Mouse (Mus musculus) stomach, postnatal 0 days (tissue): ENCODE measurements at regions not wholly inside any gene's neighbourhood (a gene's known extent, or its start where the extent isn't known, plus 50 kb on each side); places are given as distances from the start of the nearest gene placed in this dataset.
A peak's percentile ranks its signal among the peaks of the same experiment; 100 is the strongest.

Source experiments
- ATAC-seq: fragments of 200-750 bp; cut with Nextera tagmentation; 2 replicates; pipeline ENCODE4 v1.8.0; 2017; ENCODE audit not compliant: low FRiP score, low TSS enrichment
- DNase-seq: peaks from one replicate; pipeline ENCODE4 v3.0.0-alpha.2; 2016; ENCODE audit warnings: low spot score
- H3K27ac ChIP-seq: fragments of 300-500 bp; sonication (generic); replicated peaks from 2 replicates; pipeline ENCODE4 v1.5.1; 2014; ENCODE audit warnings: mild to moderate bottlenecking, control low read depth
- H3K27me3 ChIP-seq: fragments of 300-500 bp; sonication (generic); 2 replicates; pipeline ENCODE4 v1.6.1; 2014; ENCODE audit warnings: low read length; ENCODE audit not compliant: control insufficient read depth, insufficient read depth
- H3K36me3 ChIP-seq: fragments of 300-500 bp; sonication (generic); 2 replicates; pipeline ENCODE4 v1.6.1; 2014; ENCODE audit warnings: low read length, mixed read lengths; ENCODE audit not compliant: control insufficient read depth, insufficient read depth
- H3K4me1 ChIP-seq: fragments of 300-500 bp; sonication (generic); replicated peaks from 2 replicates; pipeline ENCODE4 v1.6.1; 2014; ENCODE audit warnings: antibody characterized with exemption; ENCODE audit not compliant: control insufficient read depth, insufficient read depth
- H3K4me2 ChIP-seq: fragments of 300-500 bp; sonication (generic); replicated peaks from 2 replicates; pipeline ENCODE4 v1.6.1; 2014; ENCODE audit warnings: low read depth, mild to moderate bottlenecking, control low read depth, moderate library complexity
- H3K4me3 ChIP-seq: fragments of 300-500 bp; sonication (generic); 2 replicates; pipeline ENCODE4 v1.5.1; 2014; ENCODE audit warnings: low read depth, low read length, control low read depth
- H3K9ac ChIP-seq: fragments of 300-500 bp; sonication (generic); 2 replicates; pipeline ENCODE4 v1.6.1; 2014; ENCODE audit warnings: mild to moderate bottlenecking, low read length, control low read depth, mixed read lengths
- H3K9me3 ChIP-seq: fragments of 300-500 bp; sonication (generic); 2 replicates; pipeline ENCODE4 v1.6.1; 2016; ENCODE audit warnings: low read length; ENCODE audit not compliant: control insufficient read depth
- CTCF ChIP-seq: IDR thresholded peaks from 2 replicates; pipeline ENCODE4 v1.5.1; 2016; ENCODE audit warnings: antibody characterized with exemption, low read depth, mild to moderate bottlenecking, moderate library complexity
- EP300 ChIP-seq: optimal IDR thresholded peaks from 2 replicates; pipeline ENCODE3; 2016; ENCODE audit warnings: antibody characterized with exemption
- WGBS: fragments of 180-500 bp; shearing (Covaris S2); extraction: QIAGEN DNeasy Blood & Tissue Kit; methylation state at CpG from one replicate; pipeline ENCODE4 v1.1.7; 2014; 5-methylcytosine and 5-hydroxymethylcytosine counted together

GRCm38 (mm10) chr7:36473532-36473931 lies 224.4 kb upstream of the Tshz3 start:
- TF ChIP-seq EP300 (no peak), CTCF (peak; percentile 20; the same call in 1 of the 2 replicates)
- no peaks in the 10 kb centered on the region for H3K36me3 ChIP-seq
- no peak for DNase-seq
- 75% methylated on average over 2 of the region's 2 CpGs for WGBS
- no peak overlapping the region for H3K9ac ChIP-seq
- no peak for ATAC-seq
- no peak overlapping the region for H3K27ac ChIP-seq
- H3K9me3 ChIP-seq = no peaks in the 10 kb centered on the region
- no peak overlapping the region for H3K4me2 ChIP-seq
- no peak overlapping the region for H3K4me3 ChIP-seq
- H3K27me3 ChIP-seq = no peaks in the 10 kb centered on the region
- H3K4me1 ChIP-seq = no peaks in the 10 kb centered on the region

- no peaks in the 10 kb centered on the region for H3K9me3 ChIP-seq
- H3K36me3 ChIP-seq = no peaks in the 10 kb centered on the region
- H3K27me3 ChIP-seq = no peaks in the 10 kb centered on the region
- DNase-seq (no peak), ATAC-seq (no peak)
- TF ChIP-seq CTCF (no peak), EP300 (no peak)
- no peak overlapping the region for H3K4me3 ChIP-seq
- H3K4me2 ChIP-seq = no peak overlapping the region
- WGBS = 92% methylated on average over 4 of the region's 4 CpGs
- no peak overlapping the region for H3K27ac ChIP-seq
- H3K9ac ChIP-seq = no peak overlapping the region
- H3K4me1 ChIP-seq = no peaks in the 10 kb centered on the region
Observed at GRCm38 (mm10) chr7:36476434-36476833, 221.5 kb upstream of the Tshz3 start.

GRCm38 (mm10) chr7:36476851-36477644 lies 220.9 kb upstream of the Tshz3 start:
- 81% methylated on average over 22 of the region's 22 CpGs for WGBS
- no peak for TF ChIP-seq EP300
- TF ChIP-seq CTCF = no peak
- DNase-seq = no peak

GRCm38 (mm10) chr7:36488155-36488554 lies 209.8 kb upstream of the Tshz3 start:
- Histone ChIP-seq H3K27ac (no peak overlapping the region), H3K4me1 (no peaks in the 10 kb centered on the region), H3K27me3 (no peaks in the 10 kb centered on the region), H3K4me2 (no peak overlapping the region), H3K9me3 (no peaks in the 10 kb centered on the region), H3K36me3 (no peaks in the 10 kb centered on the region), H3K4me3 (no peak overlapping the region), H3K9ac (no peak overlapping the region)
- TF ChIP-seq EP300 = no peak
- no peak for TF ChIP-seq CTCF
- DNase-seq (no peak), ATAC-seq (no peak)
- WGBS = 74% methylated on average over 9 of the region's 9 CpGs

More at GRCm38 (mm10) chr7:36476851-36477644, 220.9 kb upstream of the Tshz3 start:
- H3K36me3 ChIP-seq = no peaks in the 10 kb centered on the region
- H3K27ac ChIP-seq = no peak overlapping the region
- H3K9ac ChIP-seq = no peak overlapping the region
- H3K9me3 ChIP-seq = no peaks in the 10 kb centered on the region
- no peaks in the 10 kb centered on the region for H3K4me1 ChIP-seq
- H3K4me3 ChIP-seq = no peak overlapping the region
- no peaks in the 10 kb centered on the region for H3K27me3 ChIP-seq
- ATAC-seq = no peak
- H3K4me2 ChIP-seq = no peak overlapping the region

GRCm38 (mm10) chr7:36491173-36491581 lies 206.7 kb upstream of the Tshz3 start:
- H3K27me3 ChIP-seq = no peaks in the 10 kb centered on the region
- WGBS = 69% methylated on average over 10 of the region's 10 CpGs

More at GRCm38 (mm10) chr7:36491173-36491581, 206.7 kb upstream of the Tshz3 start:
- no peak for TF ChIP-seq CTCF
- H3K9me3 ChIP-seq = no peaks in the 10 kb centered on the region
- no peak overlapping the region for H3K27ac ChIP-seq
- no peak for ATAC-seq
- no peak overlapping the region for H3K4me3 ChIP-seq
- H3K9ac ChIP-seq = no peak overlapping the region
- H3K36me3 ChIP-seq = no peaks in the 10 kb centered on the region
- H3K4me1 ChIP-seq = no peaks in the 10 kb centered on the region
- H3K4me2 ChIP-seq = no peak overlapping the region
- no peak for DNase-seq
